Mouse (Mus musculus): Measurements from ENCODE around the gene 4930402H24Rik.

DNA sequence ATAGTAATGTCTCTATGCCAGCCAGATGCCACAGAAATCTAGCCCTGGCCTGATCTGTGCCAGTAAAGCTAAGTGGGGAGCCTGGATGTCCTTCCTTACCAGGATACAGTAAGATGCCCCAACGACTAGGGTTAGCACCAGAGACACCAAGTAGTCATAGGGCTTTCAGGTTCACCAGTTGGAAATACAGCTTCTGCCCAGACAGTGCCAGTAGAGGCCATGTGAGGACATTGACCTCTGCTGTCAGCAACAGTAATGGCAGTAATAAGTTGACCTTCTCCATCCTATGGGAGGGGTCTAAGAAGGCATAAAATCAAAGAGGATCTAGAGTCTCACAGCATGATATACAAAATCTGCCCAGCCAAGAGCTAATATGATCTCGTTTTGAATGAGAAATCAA, 43.6 kb upstream of the 4930402H24Rik start:
- TF ChIP-seq CTCF (IDR thresholded peaks at IDR 0.05; ENCODE audit: borderline replicate concordance, control insufficient read depth, extremely low read depth, insufficient read depth, low read length, poor library complexity) = no peak
- TF ChIP-seq POLR2A (IDR thresholded peaks at IDR 0.05; ENCODE audit: control insufficient read depth, extremely low read depth, insufficient read depth, low read length, poor library complexity) = no peak
